Mouse (Mus musculus): ENCODE data around the gene Pltp.

- TF ChIP-seq CTCF (IDR thresholded peaks at IDR 0.05; ENCODE audit: low read depth): peak; percentile 85
- no peak for TF ChIP-seq EP300 (IDR thresholded peaks at IDR 0.05; ENCODE audit: low read depth)
Measured at GRCm38 (mm10) chr2:164832748-164833301, 24.7 kb downstream of the Pltp start, which contains the start of gene Ctsa.
